Mouse (Mus musculus): ENCODE measurements at regions not wholly inside any gene's neighbourhood (a gene's known extent, or its start where the extent isn't known, plus 50 kb on each side); places are given as distances from the start of the nearest gene placed in this dataset.

- no peak for TF ChIP-seq POLR2A (IDR thresholded peaks at IDR 0.05; ENCODE audit: borderline replicate concordance, insufficient read depth, low read length)
- no peak for TF ChIP-seq CTCF (IDR thresholded peaks at IDR 0.05; ENCODE audit: borderline replicate concordance, insufficient read depth, low read depth, low read length)
Observed at GRCm38 (mm10) chrX:11880972-11881371, 279.2 kb downstream of the Bcor start.
